Mouse (Mus musculus) yolk sac, embryonic 10.5 days (tissue): ENCODE results near the gene Nav3.

Experiments used
- DNase-seq: peaks from one replicate; pipeline ENCODE4 v3.0.0-alpha.2; 2017; ENCODE audit warnings: low spot score

Gene Nav3

GRCm38 (mm10) chr10:110455838-110456493 lies at the start of gene Nav3:
Nav3 (minus strand) TSS chr10:110456204.
- peak; percentile 60 for DNase-seq

DNA sequence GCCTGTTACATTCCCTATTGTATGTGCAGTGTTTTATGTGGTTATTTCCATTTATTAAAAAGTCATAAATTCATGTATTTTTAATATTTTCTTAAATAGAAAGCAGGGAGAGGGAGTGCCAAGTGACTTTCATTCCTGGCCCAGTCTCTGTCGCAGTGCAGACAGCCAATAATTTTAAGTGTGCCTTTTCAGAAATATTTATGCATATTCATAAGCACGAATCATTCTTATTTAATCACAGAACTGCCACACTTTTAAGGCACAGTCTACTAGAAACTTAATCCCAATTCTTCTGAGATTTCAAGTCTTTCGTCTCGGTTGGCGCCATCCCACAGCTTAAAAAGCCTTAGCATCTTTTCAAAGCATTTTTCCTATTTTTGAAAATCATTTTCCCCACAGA lies 29.3 kb upstream of the Nav3 start:
- no peak for DNase-seq

DNA sequence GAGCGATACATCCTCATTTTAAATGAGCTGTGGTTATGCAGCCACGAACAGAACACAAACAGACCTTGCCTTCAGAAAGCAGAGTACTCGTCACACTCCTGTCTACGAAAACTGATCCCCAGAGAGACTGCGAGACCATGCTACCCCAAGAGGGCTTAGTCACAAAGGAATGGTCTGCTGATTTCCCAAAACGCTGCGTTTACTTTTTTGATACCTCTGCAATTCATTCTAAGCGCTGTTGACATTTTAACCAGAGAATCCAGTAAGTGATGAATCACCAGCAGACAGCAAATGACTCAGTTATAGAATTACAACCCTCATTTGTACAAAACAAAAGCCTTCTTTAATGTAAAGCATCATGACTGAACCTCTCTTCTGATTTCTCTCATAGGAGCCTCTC lies 28.8 kb upstream of the Nav3 start:
- DNase-seq: no peak

DNA sequence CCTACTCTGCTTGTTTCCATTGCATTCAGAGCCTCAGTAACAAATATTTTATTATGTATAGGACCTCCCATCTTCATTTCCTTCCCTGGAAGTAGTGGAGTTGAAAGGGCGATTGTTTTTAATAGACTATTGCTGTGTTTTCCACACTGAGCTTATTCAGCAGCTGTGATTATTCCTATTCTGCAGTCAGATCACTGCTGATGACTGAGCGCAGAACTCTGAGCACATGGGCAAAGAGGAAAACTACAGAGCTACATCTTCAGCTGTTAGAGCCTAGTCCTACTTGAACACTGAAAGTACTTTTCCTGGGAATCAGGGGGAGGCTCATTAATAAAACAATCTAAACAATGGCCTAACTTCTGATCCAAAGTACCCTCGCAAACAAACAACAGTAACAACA lies 23.2 kb upstream of the Nav3 start:
- no peak for DNase-seq

- no peak for DNase-seq
Measured at GRCm38 (mm10) chr10:110477689-110478314, 21.8 kb upstream of the Nav3 start.

GRCm38 (mm10) chr10:110474107-110474506 lies 18.1 kb upstream of the Nav3 start:
- no peak for DNase-seq

- DNase-seq: no peak
Measured at GRCm38 (mm10) chr10:110469445-110469844, 13.4 kb upstream of the Nav3 start.

- DNase-seq: peak; percentile 32
Measured at GRCm38 (mm10) chr10:110455063-110455837, 754 bp downstream of the Nav3 start.

GRCm38 (mm10) chr10:110453566-110453965 lies 2.4 kb downstream of the Nav3 start:
- DNase-seq: no peak

GRCm38 (mm10) chr10:110440396-110440795 lies 15.6 kb downstream of the Nav3 start:
- DNase-seq: no peak

GRCm38 (mm10) chr10:110431078-110431477 lies 24.9 kb downstream of the Nav3 start:
- DNase-seq: no peak

DNA sequence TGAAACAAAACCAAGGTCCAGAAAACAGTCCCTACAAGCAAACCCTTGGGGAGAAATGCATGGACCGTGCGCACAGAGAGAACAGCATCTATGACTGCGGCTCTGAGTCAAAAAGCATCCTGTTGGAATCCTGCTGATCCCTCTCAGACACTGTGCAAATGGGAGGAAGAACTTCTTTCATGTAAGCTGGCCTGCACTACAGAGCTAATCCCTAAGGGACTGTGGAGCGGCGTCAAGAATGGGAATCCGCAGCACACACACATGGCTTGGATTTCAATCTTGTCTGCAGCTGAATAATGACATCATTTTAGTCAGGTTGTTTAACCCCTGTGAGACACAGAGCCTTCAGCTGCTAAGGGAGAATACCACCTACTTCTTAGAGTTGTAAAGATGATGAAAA lies 26.4 kb downstream of the Nav3 start:
- no peak for DNase-seq

- no peak for DNase-seq
Measured at GRCm38 (mm10) chr10:110429052-110429451, 27.0 kb downstream of the Nav3 start.

DNA sequence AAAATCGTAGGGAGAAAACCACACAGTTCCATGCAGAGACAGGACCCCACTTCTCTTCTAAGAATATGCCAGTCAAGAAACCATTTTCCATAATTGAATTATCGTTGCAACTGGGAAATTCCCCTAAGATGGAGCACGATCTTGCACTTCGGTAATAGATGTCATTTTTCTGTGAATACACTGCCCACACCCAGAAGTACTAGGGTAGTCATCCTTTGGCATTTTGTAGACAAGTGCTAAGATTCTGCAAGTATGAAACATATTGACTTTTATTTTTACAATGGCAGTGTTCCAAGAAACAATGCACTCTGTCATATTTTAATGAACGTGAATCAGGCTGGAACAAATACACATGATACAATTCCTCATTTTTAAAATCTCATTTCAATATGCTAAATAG lies 34.5 kb downstream of the Nav3 start:
- DNase-seq: no peak

- no peak for DNase-seq
Measured at GRCm38 (mm10) chr10:110417003-110417402, 39.0 kb downstream of the Nav3 start.

GRCm38 (mm10) chr10:110415624-110416023 lies 40.4 kb downstream of the Nav3 start:
- DNase-seq: no peak

GRCm38 (mm10) chr10:110413281-110413897 lies 42.6 kb downstream of the Nav3 start:
- no peak for DNase-seq

DNA sequence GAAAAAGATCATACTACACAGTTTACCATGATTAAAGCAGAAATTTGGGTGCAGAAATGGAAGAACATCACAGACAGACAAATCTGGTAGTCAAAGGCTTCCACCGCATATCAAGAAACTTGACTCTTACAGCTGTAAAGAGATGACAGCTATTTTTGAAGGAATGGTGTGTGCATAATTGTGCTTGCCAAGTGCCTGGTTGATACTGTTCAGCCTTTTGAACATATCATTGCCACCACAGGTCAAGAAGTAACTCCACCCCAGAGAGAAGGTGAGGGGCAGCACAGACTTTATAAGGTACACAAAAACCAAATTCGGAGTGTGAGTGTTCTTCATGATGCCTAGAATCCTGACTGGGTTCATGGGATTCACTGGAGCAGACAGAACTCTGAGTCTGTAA lies 53.1 kb downstream of the Nav3 start:
- no peak for DNase-seq

GRCm38 (mm10) chr10:110400642-110401041 lies 55.4 kb downstream of the Nav3 start:
- no peak for DNase-seq

- no peak for DNase-seq
Measured at GRCm38 (mm10) chr10:110398643-110399042, 57.4 kb downstream of the Nav3 start.

DNA sequence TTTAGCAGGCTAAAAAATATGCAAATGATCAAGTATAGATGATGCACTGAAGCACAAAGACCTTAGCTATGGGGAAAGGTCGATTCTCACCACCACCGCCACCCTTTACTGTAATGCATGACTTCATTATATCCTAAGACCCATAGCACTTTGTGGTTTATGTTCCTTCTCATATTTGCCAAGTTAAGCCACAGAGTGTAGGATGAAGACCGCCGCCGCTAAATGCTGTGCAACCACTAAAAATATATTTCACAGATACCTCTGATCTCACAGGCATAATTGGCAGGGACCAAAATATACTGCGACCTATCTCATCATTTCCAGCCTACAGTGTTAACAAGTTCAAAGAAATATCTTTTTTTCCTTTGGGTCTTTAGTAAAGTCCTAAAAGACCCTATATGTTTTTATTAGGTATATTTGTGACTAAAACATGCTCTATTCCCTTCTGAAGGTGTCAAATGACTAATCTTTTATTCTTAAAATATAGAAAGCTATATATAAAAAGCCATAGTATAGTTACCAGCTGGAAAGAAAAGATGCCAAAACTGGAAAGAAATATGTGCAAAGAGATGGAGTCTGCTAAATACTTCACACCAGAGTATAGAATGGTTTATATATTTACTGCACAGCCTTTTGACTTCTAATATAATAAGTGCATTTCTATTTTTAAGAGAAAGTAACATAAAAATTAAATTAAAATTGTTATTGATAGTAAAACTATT lies 69.4 kb downstream of the Nav3 start:
- DNase-seq: no peak
